Mouse (Mus musculus) stomach, embryonic 16.5 days (tissue): ENCODE data around the gene Rab3b. TPM values are rescaled to one million over a fixed set of nuclear protein-coding genes. Genes with fewer than 3 reads are reported as not detected.

Experiments
- ATAC-seq: fragments of 200-750 bp; cut with Nextera tagmentation; 2 replicates; pipeline ENCODE4 v1.8.0; 2017; ENCODE audit warnings: moderate number of reproducible peaks, moderate TSS enrichment; ENCODE audit not compliant: insufficient read depth, low FRiP score
- H3K27ac ChIP-seq: fragments of 300-500 bp; sonication (generic); 2 replicates; pipeline ENCODE4 v1.5.1; 2014; ENCODE audit warnings: low read length
- H3K27me3 ChIP-seq: fragments of 300-500 bp; sonication (generic); 2 replicates; pipeline ENCODE4 v1.6.1; 2014; ENCODE audit warnings: low read length, control low read depth, mixed read lengths; ENCODE audit not compliant: control insufficient read depth, insufficient read depth
- H3K36me3 ChIP-seq: fragments of 300-500 bp; sonication (generic); 2 replicates; pipeline ENCODE4 v1.6.1; 2014; ENCODE audit warnings: low read length; ENCODE audit not compliant: control insufficient read depth, insufficient read depth
- H3K4me1 ChIP-seq: fragments of 300-500 bp; sonication (generic); 2 replicates; pipeline ENCODE4 v1.6.1; 2014; ENCODE audit warnings: low read length, control low read depth, mixed read lengths; ENCODE audit not compliant: control insufficient read depth, insufficient read depth
- H3K4me2 ChIP-seq: fragments of 300-500 bp; sonication (generic); 2 replicates; pipeline ENCODE4 v1.6.1; 2014; ENCODE audit warnings: low read depth, low read length, mixed read lengths
- H3K4me3 ChIP-seq: fragments of 300-500 bp; sonication (generic); replicated peaks from 2 replicates; pipeline ENCODE4 v1.5.1; 2014; ENCODE audit warnings: mild to moderate bottlenecking, low read length
- H3K9ac ChIP-seq: fragments of 300-500 bp; sonication (generic); 2 replicates; pipeline ENCODE4 v1.6.1; 2014; ENCODE audit warnings: low read length
- H3K9me3 ChIP-seq: fragments of 300-500 bp; sonication (generic); replicated peaks from 2 replicates; pipeline ENCODE4 v1.6.1; 2016; ENCODE audit warnings: low read length, control low read depth; ENCODE audit not compliant: control insufficient read depth
- WGBS: fragments of 180-500 bp; shearing (Covaris S2); extraction: QIAGEN DNeasy Blood & Tissue Kit; methylation state at CpG from one replicate; pipeline ENCODE4 v1.1.7; 2014; 5-methylcytosine and 5-hydroxymethylcytosine counted together
- polyA plus RNA-seq: library from polyadenylated mRNA; unstranded; fragments of >200 nt; fragmentation: Nextera tagmentation; extraction: Ambion mirVana; gene quantifications from 2 replicates; pipeline ENCODE4 v1.2.1, GENCODE M21; 2015

Rab3b gene
- polyA plus RNA-seq, 1 experiment from 2014 or later = 10.3 TPM

DNA sequence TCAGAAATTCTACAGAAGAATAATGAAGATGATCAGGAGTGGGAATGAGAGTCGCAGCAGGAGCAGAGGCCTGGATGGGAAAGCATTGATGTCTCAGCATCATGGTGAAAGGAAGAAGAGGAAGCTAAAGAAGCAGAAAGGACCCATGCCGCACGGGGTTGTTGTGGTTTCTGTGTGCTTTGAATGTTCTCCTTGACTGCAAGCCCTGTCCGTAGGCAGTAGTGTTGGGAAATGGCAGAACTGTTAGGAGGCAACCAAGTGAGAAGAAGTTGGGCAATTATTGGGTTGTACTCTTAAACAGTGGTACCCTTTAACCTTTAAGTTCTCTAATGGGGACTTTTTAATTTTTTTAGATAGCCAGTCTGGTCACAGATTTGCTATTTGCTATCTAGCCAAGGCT is 56.0 kb downstream of the Rab3b start:
- no peak for ATAC-seq
- H3K4me1 ChIP-seq = no peaks in the 10 kb centered on the region
- 86% methylated on average over 4 of the region's 4 CpGs for WGBS

GRCm38 (mm10) chr4:108937848-108938771 is 59.2 kb downstream of the Rab3b start:
- H3K4me3 ChIP-seq = no peak overlapping the region
- no peak overlapping the region for H3K9ac ChIP-seq
- no peaks in the 10 kb centered on the region for H3K36me3 ChIP-seq
- H3K4me2 ChIP-seq = no peak overlapping the region
- no peak overlapping the region for H3K27ac ChIP-seq
- 70% methylated on average over 12 of the region's 12 CpGs for WGBS
- no peaks in the 10 kb centered on the region for H3K4me1 ChIP-seq
- H3K9me3 ChIP-seq = no peaks in the 10 kb centered on the region
- no peak for ATAC-seq
- H3K27me3 ChIP-seq = no peaks in the 10 kb centered on the region

More for the DNA sequence above, 56.0 kb downstream of the Rab3b start:
- Histone ChIP-seq H3K9ac (no peak overlapping the region), H3K27me3 (no peaks in the 10 kb centered on the region), H3K4me3 (no peak overlapping the region), H3K9me3 (no peaks in the 10 kb centered on the region), H3K36me3 (no peaks in the 10 kb centered on the region), H3K27ac (no peak overlapping the region), H3K4me2 (no peak overlapping the region)

DNA sequence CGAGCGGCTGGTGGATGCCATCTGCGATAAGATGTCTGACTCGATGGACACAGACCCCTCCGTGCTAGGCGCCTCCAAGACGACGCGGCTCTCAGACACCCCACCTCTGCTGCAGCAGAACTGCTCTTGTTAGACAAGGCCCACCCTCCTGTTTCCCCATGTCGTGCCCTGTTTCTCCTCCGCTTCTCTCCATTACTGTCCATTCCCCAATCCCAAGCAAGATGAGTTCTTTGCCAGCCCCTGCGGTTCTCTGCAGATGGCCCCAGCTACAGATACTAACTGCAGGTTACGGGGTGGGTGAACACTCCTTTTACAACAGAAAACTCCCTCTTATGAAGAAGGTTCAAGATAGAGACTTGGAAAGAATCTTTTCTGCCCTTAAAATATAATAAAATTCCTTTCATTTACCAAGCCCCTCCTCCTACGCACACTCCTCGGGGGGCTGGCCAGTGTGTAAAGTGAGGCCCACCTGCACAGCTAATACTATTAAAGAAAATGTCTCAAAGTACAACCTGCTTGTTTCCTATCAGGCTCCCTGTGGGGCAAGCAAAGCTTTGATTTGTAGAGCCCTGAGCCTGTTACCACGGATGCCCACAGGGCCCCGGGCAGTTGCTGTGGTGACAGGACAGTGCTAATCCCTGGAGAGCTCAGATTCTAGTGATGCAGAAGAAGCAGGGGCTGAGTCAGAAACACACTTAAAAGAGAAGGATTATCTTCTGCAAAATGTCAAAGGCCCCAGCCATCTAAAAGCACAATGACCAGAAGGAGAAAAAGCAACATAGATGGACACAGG is 62.0 kb downstream of the Rab3b start:
- no peak for ATAC-seq
- Histone ChIP-seq H3K27ac (no peak overlapping the region), H3K4me1 (no peaks in the 10 kb centered on the region), H3K4me2 (no peak overlapping the region), H3K36me3 (no peaks in the 10 kb centered on the region), H3K9ac (no peak overlapping the region), H3K4me3 (no peak overlapping the region), H3K27me3 (no peaks in the 10 kb centered on the region), H3K9me3 (no peaks in the 10 kb centered on the region)
- WGBS = 84% methylated on average over 17 of the region's 17 CpGs

DNA sequence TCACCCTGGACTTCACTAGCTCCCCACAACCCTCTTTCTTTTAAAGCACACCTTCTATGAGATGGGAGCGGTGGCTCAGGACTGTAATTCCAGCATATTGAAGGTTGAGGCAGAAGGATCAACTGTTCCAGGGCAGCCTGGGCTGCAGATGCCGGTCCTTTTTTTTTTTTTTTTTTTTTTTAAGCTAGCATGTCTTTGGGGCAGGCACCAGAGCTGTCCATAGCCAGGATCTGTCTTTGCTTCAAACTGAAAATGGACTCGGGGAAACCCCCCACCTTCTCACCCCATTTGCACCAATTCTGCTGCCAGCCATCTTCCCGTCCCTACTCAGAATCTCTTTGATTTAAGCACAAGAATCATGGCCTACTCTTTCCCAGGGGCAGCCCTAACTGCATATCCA is 63.3 kb downstream of the Rab3b start:
- 88% methylated on average over 4 of the region's 4 CpGs for WGBS
- H3K4me1 ChIP-seq = no peaks in the 10 kb centered on the region
- H3K4me2 ChIP-seq = no peak overlapping the region
- H3K27ac ChIP-seq = no peak overlapping the region
- no peaks in the 10 kb centered on the region for H3K36me3 ChIP-seq
- H3K4me3 ChIP-seq = no peak overlapping the region
- no peaks in the 10 kb centered on the region for H3K27me3 ChIP-seq
- H3K9ac ChIP-seq = no peak overlapping the region
- no peaks in the 10 kb centered on the region for H3K9me3 ChIP-seq
- ATAC-seq = no peak

DNA sequence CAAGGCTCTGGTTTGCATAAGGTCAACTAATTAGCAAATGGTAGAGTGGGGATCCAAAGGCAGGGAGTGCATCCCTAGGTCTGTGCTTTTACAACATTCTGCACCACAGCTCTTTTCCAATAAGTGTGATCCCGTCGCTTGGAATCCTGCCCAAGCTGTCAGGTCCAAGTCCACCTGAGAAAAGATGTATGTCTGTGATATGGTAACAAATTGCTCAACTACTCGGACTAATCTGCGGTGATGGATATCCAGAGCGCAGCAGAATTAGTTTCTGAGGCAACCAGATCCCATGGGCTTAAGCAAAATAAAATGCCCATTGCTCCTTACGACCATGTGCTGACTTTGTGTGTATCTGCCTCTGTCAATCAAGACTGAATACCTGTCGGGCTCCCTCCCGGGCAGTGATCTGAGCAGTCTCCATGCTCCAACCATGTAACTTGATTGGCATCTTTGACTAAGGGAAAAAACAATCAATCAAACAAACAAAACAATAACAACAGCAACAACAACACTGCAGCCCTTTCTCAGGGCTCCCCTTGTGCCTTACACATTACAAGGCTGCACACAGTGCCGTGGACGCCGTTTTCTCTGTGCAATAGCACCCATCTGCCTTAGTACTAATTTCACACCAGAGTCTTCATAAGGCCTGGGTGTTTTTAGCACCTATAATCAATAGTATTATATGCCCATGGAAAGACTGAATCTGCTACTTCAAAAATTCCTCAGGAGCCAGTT is 64.3 kb downstream of the Rab3b start:
- 75% methylated on average over 11 of the region's 11 CpGs for WGBS
- H3K36me3 ChIP-seq = no peaks in the 10 kb centered on the region
- no peak overlapping the region for H3K4me2 ChIP-seq
- H3K27ac ChIP-seq = no peak overlapping the region
- no peaks in the 10 kb centered on the region for H3K9me3 ChIP-seq
- no peak for ATAC-seq
- no peak overlapping the region for H3K4me3 ChIP-seq
- H3K4me1 ChIP-seq = no peaks in the 10 kb centered on the region
- H3K27me3 ChIP-seq = no peaks in the 10 kb centered on the region
- H3K9ac ChIP-seq = no peak overlapping the region

DNA sequence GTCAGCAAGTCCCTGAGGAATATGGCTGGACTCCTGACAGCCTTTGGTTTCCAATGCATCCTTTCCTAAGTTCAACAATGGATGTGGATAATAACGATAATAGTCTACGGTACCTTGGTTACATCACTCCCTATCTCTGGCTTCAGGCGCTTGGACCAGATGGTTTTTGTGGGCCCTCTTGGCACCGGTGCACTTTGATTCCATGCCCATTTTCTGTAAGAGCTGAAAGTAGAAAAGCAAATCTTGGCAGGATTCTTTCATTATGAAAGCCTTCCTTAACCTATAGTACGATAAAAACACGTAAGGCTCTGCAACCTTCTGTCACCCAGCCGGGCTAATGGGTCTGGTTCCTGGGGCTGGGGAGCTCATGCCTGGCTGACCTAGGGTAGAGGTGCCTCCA is 70.3 kb downstream of the Rab3b start:
- ATAC-seq = no peak
- H3K9ac ChIP-seq = no peak overlapping the region
- no peaks in the 10 kb centered on the region for H3K27me3 ChIP-seq
- no peaks in the 10 kb centered on the region for H3K4me1 ChIP-seq
- no peaks in the 10 kb centered on the region for H3K36me3 ChIP-seq
- H3K9me3 ChIP-seq = no peaks in the 10 kb centered on the region
- H3K27ac ChIP-seq = no peak overlapping the region
- WGBS = 79% methylated on average over 7 of the region's 7 CpGs
- no peak overlapping the region for H3K4me3 ChIP-seq
- no peak overlapping the region for H3K4me2 ChIP-seq

DNA sequence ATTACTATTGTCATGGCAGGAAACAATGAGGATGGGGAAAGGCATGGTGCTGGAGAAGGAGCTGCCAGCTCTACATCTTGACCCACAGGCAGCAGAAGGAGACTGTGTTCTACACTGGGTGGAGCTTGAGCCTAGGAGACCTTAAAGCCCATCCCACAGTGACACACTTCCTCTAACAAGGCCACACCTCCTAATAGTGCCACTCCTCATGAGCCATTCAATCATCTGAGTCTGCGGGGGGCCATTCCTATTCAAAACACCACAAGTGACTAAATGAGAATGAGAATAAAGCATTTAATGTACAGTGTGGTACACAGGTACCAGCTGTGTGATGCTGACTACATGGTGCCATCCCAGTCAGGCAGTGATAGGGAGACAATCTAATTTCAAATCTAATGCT is 71.3 kb downstream of the Rab3b start:
- no peaks in the 10 kb centered on the region for H3K36me3 ChIP-seq
- WGBS = 84% methylated on average over 1 of the region's 1 CpGs
- H3K27ac ChIP-seq = no peak overlapping the region
- no peak overlapping the region for H3K4me2 ChIP-seq
- no peak overlapping the region for H3K9ac ChIP-seq
- H3K9me3 ChIP-seq = no peaks in the 10 kb centered on the region
- H3K4me1 ChIP-seq = no peaks in the 10 kb centered on the region
- ATAC-seq = no peak
- no peak overlapping the region for H3K4me3 ChIP-seq
- H3K27me3 ChIP-seq = no peaks in the 10 kb centered on the region

DNA sequence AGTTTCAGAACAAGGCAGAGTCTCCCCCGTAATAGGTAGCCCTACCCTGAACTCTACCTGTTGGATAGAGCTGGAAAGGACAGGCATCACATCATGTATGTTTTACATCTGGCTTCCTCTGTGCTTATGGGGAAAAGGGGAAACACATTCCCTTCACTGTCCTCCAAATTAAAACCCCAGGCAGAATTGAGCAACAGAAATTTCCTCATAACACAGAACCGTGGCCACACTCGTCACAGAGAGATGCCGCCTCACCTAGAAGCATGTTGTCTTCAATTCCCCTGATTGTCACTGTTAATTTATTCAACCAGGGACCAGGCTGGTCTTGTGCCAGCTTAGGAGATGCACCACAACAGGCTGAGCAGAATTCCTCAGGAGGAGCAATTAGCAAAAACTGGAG is 72.8 kb downstream of the Rab3b start:
- Histone ChIP-seq H3K9ac (no peak overlapping the region), H3K9me3 (no peaks in the 10 kb centered on the region), H3K4me1 (no peaks in the 10 kb centered on the region), H3K36me3 (no peaks in the 10 kb centered on the region), H3K4me2 (no peak overlapping the region), H3K4me3 (no peak overlapping the region), H3K27ac (no peak overlapping the region), H3K27me3 (no peaks in the 10 kb centered on the region)
- WGBS = 86% methylated on average over 4 of the region's 4 CpGs
- ATAC-seq = no peak

- Histone ChIP-seq H3K9ac (no peak overlapping the region), H3K4me1 (no peaks in the 10 kb centered on the region), H3K36me3 (no peaks in the 10 kb centered on the region), H3K4me2 (no peak overlapping the region), H3K4me3 (no peak overlapping the region), H3K27ac (no peak overlapping the region), H3K27me3 (no peaks in the 10 kb centered on the region), H3K9me3 (no peaks in the 10 kb centered on the region)
- no peak for ATAC-seq
- whole genome bisulfite sequencing = 81% methylated on average over 3 of the region's 3 CpGs
Observed at GRCm38 (mm10) chr4:108959696-108960095, 80.8 kb downstream of the Rab3b start.
